Mouse (Mus musculus): ENCODE data around the gene Ndrg3.

DNA sequence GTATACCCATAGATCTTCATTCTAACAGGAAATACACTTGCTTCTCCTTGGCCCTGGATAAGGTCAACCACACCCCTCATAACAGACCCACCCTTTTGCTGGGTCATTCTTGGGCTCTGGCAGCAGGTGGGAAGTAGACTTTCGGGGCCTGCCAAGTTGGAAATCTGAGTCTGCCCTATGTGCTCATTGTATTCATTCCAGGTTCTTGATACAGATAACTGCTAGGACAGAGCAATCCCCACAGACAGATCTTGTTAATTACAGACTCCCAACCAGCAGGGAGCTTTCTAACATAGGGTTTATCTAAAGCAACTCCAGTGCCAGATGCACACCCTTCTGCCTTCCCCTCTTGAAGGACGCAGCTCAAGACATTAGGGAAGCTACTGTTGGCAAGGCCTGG, 9.0 kb downstream of the Ndrg3 start:
- TF ChIP-seq CTCF (IDR thresholded peaks at IDR 0.05; ENCODE audit: low read depth): no peak
- peak; percentile 38; the same call in 1 of the 2 replicates for TF ChIP-seq EP300 (IDR thresholded peaks at IDR 0.05; ENCODE audit: low read depth)
